Mouse (Mus musculus): ENCODE measurements around the gene Parp6. TPM values are rescaled to one million over a fixed set of nuclear protein-coding genes. Genes with fewer than 3 reads are reported as not detected.

Gene Parp6
- polyA plus RNA-seq, 1 experiment: 202 TPM

- H3K4me3 ChIP-seq (ENCODE audit: insufficient read depth, low read length): no peak overlapping the region
- no peaks in the 10 kb centered on the region; the same call in 1 of the 2 replicates for H3K4me1 ChIP-seq (ENCODE audit: control insufficient read depth, insufficient read depth, low read length)
- TF ChIP-seq POLR2A (IDR thresholded peaks at IDR 0.05; ENCODE audit: extremely low read depth, insufficient read depth, low read length): no peak
- no peak for TF ChIP-seq CTCF (IDR thresholded peaks at IDR 0.05; ENCODE audit: extremely low read depth, insufficient read depth, low read length)
- no peak overlapping the region; the same call in 1 of the 2 replicates for H3K27ac ChIP-seq (ENCODE audit: insufficient read depth, low read length)
Measured at GRCm38 (mm10) chr9:59653371-59653770, 36.3 kb downstream of the Parp6 start.

DNA sequence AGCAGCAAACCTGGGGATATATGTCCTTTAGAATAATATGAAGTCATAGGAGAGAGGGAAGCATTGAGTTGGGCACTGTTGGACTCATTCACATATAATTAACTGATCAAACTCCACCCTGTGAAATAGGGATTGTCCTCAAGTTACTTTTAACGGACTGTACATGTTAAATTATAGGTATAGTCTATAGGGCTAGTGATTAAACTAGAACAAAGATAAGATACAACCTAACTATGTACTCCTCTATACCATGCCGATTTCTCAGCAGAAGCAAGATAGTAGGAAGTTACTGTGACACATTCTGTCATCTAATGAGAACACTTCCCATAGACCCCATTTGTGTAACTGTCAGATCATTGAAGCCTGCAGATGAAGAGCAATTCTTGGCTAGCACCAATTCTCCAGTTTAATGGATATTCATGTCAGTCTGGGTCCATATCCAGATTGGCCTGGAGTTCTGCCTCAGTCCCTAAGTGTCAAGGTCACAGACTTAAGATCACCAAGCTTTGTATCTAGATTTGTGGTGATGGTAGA, 37.4 kb downstream of the Parp6 start:
- no peak overlapping the region for H3K4me3 ChIP-seq (ENCODE audit: insufficient read depth, low read length)
- no peaks in the 10 kb centered on the region; the same call in 1 of the 2 replicates for H3K4me1 ChIP-seq (ENCODE audit: control insufficient read depth, insufficient read depth, low read length)
- H3K27ac ChIP-seq (ENCODE audit: insufficient read depth, low read length): no peak overlapping the region
- no peak for TF ChIP-seq CTCF (IDR thresholded peaks at IDR 0.05; ENCODE audit: extremely low read depth, insufficient read depth, low read length)
- TF ChIP-seq POLR2A (IDR thresholded peaks at IDR 0.05; ENCODE audit: extremely low read depth, insufficient read depth, low read length): no peak

GRCm38 (mm10) chr9:59655958-59656634, 39.0 kb downstream of the Parp6 start, which contains the start of gene Pkm:
Gene Pkm (plus strand): TSS chr9:59656368.
- peak; percentile 98 for TF ChIP-seq POLR2A (IDR thresholded peaks at IDR 0.05; ENCODE audit: extremely low read depth, insufficient read depth, low read length)
- TF ChIP-seq CTCF (IDR thresholded peaks at IDR 0.05; ENCODE audit: extremely low read depth, insufficient read depth, low read length): 0 out of 2 replicates have a peak, but pooled peaks have one; percentile 6
- Histone ChIP-seq H3K4me1 (ENCODE audit: control insufficient read depth, insufficient read depth, low read length) (peaks cover 8% of the 10 kb centered on the region), H3K4me3 (ENCODE audit: insufficient read depth, low read length) (peak within 1 kb of the TSS; percentile 93), H3K27ac (ENCODE audit: insufficient read depth, low read length) (peak within 1 kb of the TSS; percentile 91)

- peak overlapping the region; percentile 93 for H3K4me3 ChIP-seq (ENCODE audit: insufficient read depth, low read length)
- H3K27ac ChIP-seq (ENCODE audit: insufficient read depth, low read length): peak overlapping the region; percentile 91
- peaks cover 14% of the 10 kb centered on the region for H3K4me1 ChIP-seq (ENCODE audit: control insufficient read depth, insufficient read depth, low read length)
- TF ChIP-seq CTCF (IDR thresholded peaks at IDR 0.05; ENCODE audit: extremely low read depth, insufficient read depth, low read length): 0 out of 2 replicates have a peak, but pooled peaks have one; percentile 16
- peak; percentile 46; the same call in 1 of the 2 replicates for TF ChIP-seq POLR2A (IDR thresholded peaks at IDR 0.05; ENCODE audit: extremely low read depth, insufficient read depth, low read length)
Measured at GRCm38 (mm10) chr9:59656635-59657617, 39.8 kb downstream of the Parp6 start.

DNA sequence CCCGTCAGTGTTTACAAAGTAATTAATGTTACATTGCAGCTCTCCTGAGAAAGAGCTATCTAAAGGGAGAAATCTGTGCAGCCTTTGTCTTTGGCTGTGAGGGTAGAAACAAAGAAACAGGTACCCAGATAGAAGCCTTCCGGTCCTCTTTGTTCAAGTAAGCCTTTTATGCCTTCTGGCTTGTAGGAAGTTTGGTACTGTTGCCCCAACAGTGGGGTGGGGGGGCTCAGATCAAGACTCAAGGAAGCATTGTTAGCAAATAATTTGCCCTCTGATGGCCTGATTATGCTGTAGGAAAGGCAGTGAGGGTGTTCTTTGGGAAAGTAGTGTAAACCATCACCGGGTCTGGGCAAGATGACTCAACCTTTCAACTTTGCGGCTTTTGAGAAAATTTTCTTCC, 41.1 kb downstream of the Parp6 start:
- TF ChIP-seq CTCF (IDR thresholded peaks at IDR 0.05; ENCODE audit: extremely low read depth, insufficient read depth, low read length) (no peak), POLR2A (IDR thresholded peaks at IDR 0.05; ENCODE audit: extremely low read depth, insufficient read depth, low read length) (no peak)
- H3K27ac ChIP-seq (ENCODE audit: insufficient read depth, low read length): no peak overlapping the region
- peaks cover 14% of the 10 kb centered on the region for H3K4me1 ChIP-seq (ENCODE audit: control insufficient read depth, insufficient read depth, low read length)
- H3K4me3 ChIP-seq (ENCODE audit: insufficient read depth, low read length): peak overlapping the region; percentile 93

- Histone ChIP-seq H3K27ac (ENCODE audit: insufficient read depth, low read length) (no peak overlapping the region), H3K4me1 (ENCODE audit: control insufficient read depth, insufficient read depth, low read length) (peaks cover 15% of the 10 kb centered on the region), H3K4me3 (ENCODE audit: insufficient read depth, low read length) (peak overlapping the region; percentile 9; the same call in 1 of the 2 replicates)
- peak; percentile 72 for TF ChIP-seq CTCF (IDR thresholded peaks at IDR 0.05; ENCODE audit: extremely low read depth, insufficient read depth, low read length)
- TF ChIP-seq POLR2A (IDR thresholded peaks at IDR 0.05; ENCODE audit: extremely low read depth, insufficient read depth, low read length): no peak
Measured at GRCm38 (mm10) chr9:59659036-59660026, 42.2 kb downstream of the Parp6 start.

DNA sequence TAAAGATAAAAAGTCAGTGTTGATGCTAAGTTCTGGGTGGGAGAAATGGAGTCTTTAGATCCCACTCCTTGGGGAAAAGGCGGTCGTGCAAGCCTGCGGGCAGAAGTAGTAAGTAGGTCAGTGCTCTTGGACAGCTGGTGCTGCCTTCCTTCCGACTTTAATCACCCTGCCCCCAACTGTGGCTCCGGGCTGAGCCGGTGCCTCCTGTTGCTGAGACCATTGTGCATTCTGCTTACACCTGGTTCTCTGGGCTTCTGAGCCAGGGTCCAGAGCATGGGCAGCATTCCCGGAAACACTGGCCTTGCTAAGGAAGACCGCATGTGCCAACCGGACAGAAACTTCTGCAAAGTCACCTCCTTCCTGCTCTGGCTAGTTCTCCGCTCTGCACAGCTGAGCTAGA, 43.3 kb downstream of the Parp6 start:
- TF ChIP-seq CTCF (IDR thresholded peaks at IDR 0.05; ENCODE audit: extremely low read depth, insufficient read depth, low read length): no peak
- no peak for TF ChIP-seq POLR2A (IDR thresholded peaks at IDR 0.05; ENCODE audit: extremely low read depth, insufficient read depth, low read length)
- H3K4me3 ChIP-seq (ENCODE audit: insufficient read depth, low read length): 0 out of 2 replicates have a peak overlapping the region, but pooled peaks have one; percentile 3
- peak overlapping the region; percentile 13; the same call in 1 of the 2 replicates for H3K27ac ChIP-seq (ENCODE audit: insufficient read depth, low read length)
- H3K4me1 ChIP-seq (ENCODE audit: control insufficient read depth, insufficient read depth, low read length): peaks cover 21% of the 10 kb centered on the region

- Histone ChIP-seq H3K4me1 (ENCODE audit: control insufficient read depth, insufficient read depth, low read length) (peaks cover 21% of the 10 kb centered on the region), H3K27ac (ENCODE audit: insufficient read depth, low read length) (0 out of 2 replicates have a peak overlapping the region, but pooled peaks have one; percentile 13), H3K4me3 (ENCODE audit: insufficient read depth, low read length) (no peak overlapping the region)
- TF ChIP-seq POLR2A (IDR thresholded peaks at IDR 0.05; ENCODE audit: extremely low read depth, insufficient read depth, low read length): no peak
- no peak for TF ChIP-seq CTCF (IDR thresholded peaks at IDR 0.05; ENCODE audit: extremely low read depth, insufficient read depth, low read length)
Measured at GRCm38 (mm10) chr9:59661298-59661975, 44.4 kb downstream of the Parp6 start.
